Mouse (Mus musculus) testis, adult 2 months (tissue): ENCODE results near the gene Slc2a5. TPM values are rescaled to one million over a fixed set of nuclear protein-coding genes. Genes with fewer than 3 reads are reported as not detected.

Source experiments
- H3K27ac ChIP-seq: fragments of 200-500 bp; 2 replicates; pipeline ENCODE4 v1.5.1; 2012; ENCODE audit warnings: low read depth, low read length; ENCODE audit not compliant: control insufficient read depth, insufficient read depth
- H3K27me3 ChIP-seq: fragments of 200-500 bp; 2 replicates; pipeline ENCODE4 v1.6.1; 2012; ENCODE audit warnings: mild to moderate bottlenecking, low read length, moderate library complexity; ENCODE audit not compliant: control insufficient read depth, insufficient read depth
- H3K36me3 ChIP-seq: fragments of 200-500 bp; 2 replicates; pipeline ENCODE4 v1.6.1; 2012; ENCODE audit warnings: mild to moderate bottlenecking, low read length; ENCODE audit not compliant: control insufficient read depth, insufficient read depth
- H3K4me1 ChIP-seq: fragments of 200-500 bp; 2 replicates; pipeline ENCODE4 v1.6.1; 2012; ENCODE audit warnings: low read length; ENCODE audit not compliant: control insufficient read depth, insufficient read depth
- H3K4me3 ChIP-seq: fragments of 200-500 bp; 2 replicates; pipeline ENCODE4 v1.5.1; 2012; ENCODE audit warnings: low read depth, mild to moderate bottlenecking, low read length, moderate library complexity, mixed read lengths; ENCODE audit not compliant: control insufficient read depth
- CTCF ChIP-seq: fragments of 200-500 bp; IDR thresholded peaks from 2 replicates; pipeline ENCODE4 v1.5.1; 2012; ENCODE audit warnings: low read depth, mild to moderate bottlenecking, inconsistent platforms, low read length, moderate library complexity; ENCODE audit not compliant: control insufficient read depth, insufficient read depth, insufficient replicate concordance
- POLR2A ChIP-seq: fragments of 200-500 bp; IDR thresholded peaks from 2 replicates; pipeline ENCODE4 v1.6.1; 2012; ENCODE audit warnings: low read depth, mild to moderate bottlenecking, inconsistent platforms, low read length, moderate library complexity; ENCODE audit not compliant: control insufficient read depth
- polyA plus RNA-seq: library from polyadenylated mRNA; depleted of rRNA; stranded (reverse); fragments of >200 nt; gene quantifications from 2 replicates; pipeline ENCODE4 v1.2.3, GENCODE M21; 2012

The Slc2a5 gene
- polyA plus RNA-seq, 1 experiment = 736 TPM

GRCm38 (mm10) chr4:150118163-150118562, 920 bp upstream of the Slc2a5 start:
- no peak overlapping the region for H3K27ac ChIP-seq
- peaks cover 1% of the 10 kb centered on the region; the same call in 1 of the 2 replicates for H3K36me3 ChIP-seq
- no peak for TF ChIP-seq CTCF
- no peak for TF ChIP-seq POLR2A
- peaks cover 20% of the 10 kb centered on the region for H3K4me1 ChIP-seq
- no peaks in the 10 kb centered on the region for H3K27me3 ChIP-seq
- no peak overlapping the region for H3K4me3 ChIP-seq

- H3K4me3 ChIP-seq = peak overlapping the region; percentile 86
- H3K36me3 ChIP-seq = peaks cover 1% of the 10 kb centered on the region; the same call in 1 of the 2 replicates
- peak overlapping the region; percentile 82 for H3K27ac ChIP-seq
- no peak for TF ChIP-seq CTCF
- TF ChIP-seq POLR2A = no peak
- H3K27me3 ChIP-seq = no peaks in the 10 kb centered on the region
- H3K4me1 ChIP-seq = peaks cover 20% of the 10 kb centered on the region
These were observed 557 bp downstream of the Slc2a5 start for GRCm38 (mm10) chr4:150119640-150120039.

- Histone ChIP-seq H3K4me1 (peaks cover 20% of the 10 kb centered on the region), H3K27me3 (no peaks in the 10 kb centered on the region), H3K4me3 (peak overlapping the region; percentile 86), H3K36me3 (peaks cover 1% of the 10 kb centered on the region; the same call in 1 of the 2 replicates), H3K27ac (peak overlapping the region; percentile 82; the same call in 1 of the 2 replicates)
- TF ChIP-seq POLR2A (no peak), CTCF (no peak)
These were observed 1.2 kb downstream of the Slc2a5 start for GRCm38 (mm10) chr4:150120173-150120833.

- no peak for TF ChIP-seq CTCF
- no peak for TF ChIP-seq POLR2A
- Histone ChIP-seq H3K4me1 (peaks cover 20% of the 10 kb centered on the region), H3K4me3 (no peak overlapping the region; the same call in none of the 2 replicates), H3K27me3 (no peaks in the 10 kb centered on the region), H3K27ac (no peak overlapping the region), H3K36me3 (peaks cover 1% of the 10 kb centered on the region; the same call in 1 of the 2 replicates)
These were observed 2.3 kb downstream of the Slc2a5 start for GRCm38 (mm10) chr4:150121430-150121829.

- peaks cover 20% of the 10 kb centered on the region for H3K4me1 ChIP-seq
- TF ChIP-seq CTCF = no peak
- no peak for TF ChIP-seq POLR2A
- H3K27ac ChIP-seq = no peak overlapping the region
- no peak overlapping the region for H3K4me3 ChIP-seq
- peaks cover 1% of the 10 kb centered on the region; the same call in 1 of the 2 replicates for H3K36me3 ChIP-seq
- H3K27me3 ChIP-seq = no peaks in the 10 kb centered on the region
These were observed 3.4 kb downstream of the Slc2a5 start for GRCm38 (mm10) chr4:150122476-150122875.

- H3K4me3 ChIP-seq = no peak overlapping the region
- H3K27ac ChIP-seq = no peak overlapping the region
- peaks cover 1% of the 10 kb centered on the region; the same call in 1 of the 2 replicates for H3K36me3 ChIP-seq
- H3K4me1 ChIP-seq = peaks cover 8% of the 10 kb centered on the region
- peak; percentile 7; the same call in 1 of the 2 replicates for TF ChIP-seq CTCF
- no peak for TF ChIP-seq POLR2A
- no peaks in the 10 kb centered on the region for H3K27me3 ChIP-seq
These were observed 7.3 kb downstream of the Slc2a5 start for GRCm38 (mm10) chr4:150126373-150126772.

- Histone ChIP-seq H3K27me3 (no peaks in the 10 kb centered on the region), H3K4me1 (peaks cover 4% of the 10 kb centered on the region), H3K4me3 (no peak overlapping the region), H3K36me3 (no peaks in the 10 kb centered on the region), H3K27ac (no peak overlapping the region)
- TF ChIP-seq CTCF = no peak
These were observed 8.8 kb downstream of the Slc2a5 start for GRCm38 (mm10) chr4:150127894-150128293.

- peaks cover 4% of the 10 kb centered on the region for H3K4me1 ChIP-seq
- H3K27me3 ChIP-seq = no peaks in the 10 kb centered on the region
- H3K36me3 ChIP-seq = no peaks in the 10 kb centered on the region
- no peak overlapping the region for H3K4me3 ChIP-seq
- TF ChIP-seq CTCF = no peak
- TF ChIP-seq POLR2A = no peak
- H3K27ac ChIP-seq = no peak overlapping the region
These were observed 9.5 kb downstream of the Slc2a5 start for GRCm38 (mm10) chr4:150128571-150128970.
